In the genomic region with DNA sequence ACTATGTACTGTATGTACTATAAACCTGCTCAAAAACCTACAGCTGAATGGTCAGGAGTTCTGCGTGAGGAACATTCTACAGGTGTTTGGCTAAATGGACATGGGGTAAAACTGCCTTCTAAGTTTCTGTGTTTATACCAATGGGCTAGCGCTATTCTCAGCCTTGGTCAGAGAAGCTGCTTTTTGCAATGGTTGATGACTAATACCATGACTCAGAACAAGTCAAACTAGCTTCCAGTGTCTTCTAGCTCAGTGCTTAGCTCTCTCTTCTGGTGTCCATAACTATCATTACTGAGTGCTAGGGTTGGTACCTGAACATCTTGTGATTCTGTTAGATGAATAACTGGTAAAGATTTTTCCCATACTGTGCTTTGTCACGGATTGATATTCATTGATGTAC, we compare ENCODE assay signal across 1 mouse cellular context.
TF ChIP-seq lines count a peak whose summit lies in the region.

No protein-coding gene starts in this region.

TF ChIP-seq in CH12.LX, 34 proteins besides CTCF, POLR2A, EP300 and RAD21 (continued from another document):
- TF ChIP-seq SMC3 (IDR thresholded peaks at IDR 0.05; ENCODE audit: low read depth, low read length), result peak; percentile 9; the same call in 1 of the 2 replicates
- TF ChIP-seq JUN (IDR thresholded peaks at IDR 0.05; ENCODE audit: insufficient read depth, low read depth, low read length), result peak; percentile 93
- no peak; the same call in 1 of the 2 replicates for TF ChIP-seq ZMIZ1 (IDR thresholded peaks at IDR 0.05; ENCODE audit: low read depth, low read length)
- no peak for TF ChIP-seq E2F4 (IDR thresholded peaks at IDR 0.05; ENCODE audit: insufficient replicate concordance, low read depth, low read length)
- no peak for TF ChIP-seq CHD1 (IDR thresholded peaks at IDR 0.05; ENCODE audit: low read depth, low read length)
- TF ChIP-seq TCF12 (IDR thresholded peaks at IDR 0.05; ENCODE audit: low read depth, low read length), result peak; percentile 35; the same call in 1 of the 2 replicates
- TF ChIP-seq NELFE (IDR thresholded peaks at IDR 0.05; ENCODE audit: low read depth, low read length), result no peak
- peak; percentile 51; the same call in 1 of the 2 replicates for TF ChIP-seq CHD2 (IDR thresholded peaks at IDR 0.05; ENCODE audit: low read length)
- TF ChIP-seq UBTF (IDR thresholded peaks at IDR 0.05; ENCODE audit: low read depth, low read length), result no peak
- peak; percentile 85 for TF ChIP-seq MEF2A (IDR thresholded peaks at IDR 0.05; ENCODE audit: borderline replicate concordance, low read depth, low read length)
- no peak for TF ChIP-seq GABPA (IDR thresholded peaks at IDR 0.05; ENCODE audit: insufficient replicate concordance, low read depth, low read length)
- TF ChIP-seq USF1 (IDR thresholded peaks at IDR 0.05; ENCODE audit: low read depth, low read length), result no peak
- TF ChIP-seq IRF4 (IDR thresholded peaks at IDR 0.05; ENCODE audit: low read depth, low read length), result peak; percentile 97
- TF ChIP-seq HCFC1 (IDR thresholded peaks at IDR 0.05; ENCODE audit: low read depth, low read length), result no peak
- peak; percentile 58; the same call in 1 of the 2 replicates for TF ChIP-seq MAX (IDR thresholded peaks at IDR 0.05; ENCODE audit: low read length)
- TF ChIP-seq USF2 (conservative IDR thresholded peaks at IDR 0.05; ENCODE audit: low read depth, low read length), result no peak
- no peak for TF ChIP-seq ZC3H11A (IDR thresholded peaks at IDR 0.05; ENCODE audit: low read depth, low read length)
- no peak for TF ChIP-seq POLR2AphosphoS2 (IDR thresholded peaks at IDR 0.05; ENCODE audit: low read depth, low read length)
- TF ChIP-seq ZNF384 (IDR thresholded peaks at IDR 0.05; ENCODE audit: low read depth, low read length), result peak; percentile 48
- 0 out of 2 replicates have a peak, but pooled peaks have one; percentile 22 for TF ChIP-seq ELF1 (IDR thresholded peaks at IDR 0.05; ENCODE audit: low read depth, low read length)
- TF ChIP-seq MYC (IDR thresholded peaks at IDR 0.05; ENCODE audit: low read depth, low read length), result peak; percentile 48; the same call in 1 of the 2 replicates
TF ChIP-seq in CH12.LX: peak in this region for 19.
